Mouse (Mus musculus) kidney, postnatal 0 days (tissue): ENCODE data around the gene Cntnap2. TPM values are rescaled to one million over a fixed set of nuclear protein-coding genes. Genes with fewer than 3 reads are reported as not detected.
"Not testable (repeated sequence)": the region's sequence is repeated elsewhere in the genome, so short reads cannot be mapped to it uniquely, and the experiment has no call there.

Experiments used
- ATAC-seq: fragments of 200-750 bp; cut with Nextera tagmentation; replicated peaks from 2 replicates; pipeline ENCODE4 v1.8.0; 2017; ENCODE audit warnings: low read depth, moderate number of reproducible peaks, moderate TSS enrichment, moderate library complexity; ENCODE audit not compliant: low FRiP score
- DNase-seq: peaks from one replicate; pipeline ENCODE4 v3.0.0-alpha.2; 2016; ENCODE audit warnings: low spot score
- H3K27ac ChIP-seq: fragments of 300-500 bp; sonication (generic); 2 replicates; pipeline ENCODE4 v1.5.1; 2014; ENCODE audit warnings: mild to moderate bottlenecking
- H3K27me3 ChIP-seq: fragments of 300-500 bp; sonication (generic); 2 replicates; pipeline ENCODE4 v1.6.1; 2014; ENCODE audit warnings: low read length, mixed read lengths; ENCODE audit not compliant: insufficient read depth
- H3K36me3 ChIP-seq: fragments of 300-500 bp; sonication (generic); 2 replicates; pipeline ENCODE4 v1.6.1; 2014; ENCODE audit warnings: low read length, mixed read lengths; ENCODE audit not compliant: insufficient read depth
- H3K4me1 ChIP-seq: fragments of 300-500 bp; sonication (generic); replicated peaks from 2 replicates; pipeline ENCODE4 v1.6.1; 2014; ENCODE audit warnings: antibody characterized with exemption, low read length, mixed read lengths; ENCODE audit not compliant: insufficient read depth
- H3K4me2 ChIP-seq: fragments of 300-500 bp; sonication (generic); 2 replicates; pipeline ENCODE4 v1.6.1; 2014; ENCODE audit warnings: mild to moderate bottlenecking, low read length, moderate library complexity, mixed read lengths
- H3K4me3 ChIP-seq: fragments of 300-500 bp; sonication (generic); replicated peaks from 2 replicates; pipeline ENCODE4 v1.5.1; 2014; ENCODE audit warnings: low read depth, low read length
- H3K9ac ChIP-seq: fragments of 300-500 bp; sonication (generic); 2 replicates; pipeline ENCODE4 v1.6.1; 2014; ENCODE audit warnings: low read depth, low read length
- H3K9me3 ChIP-seq: fragments of 300-500 bp; sonication (generic); replicated peaks from 2 replicates; pipeline ENCODE4 v1.6.1; 2016; ENCODE audit warnings: low read length, inconsistent platforms, mixed read lengths
- CTCF ChIP-seq: IDR thresholded peaks from 2 replicates; pipeline ENCODE4 v1.5.1; 2016; ENCODE audit warnings: antibody characterized with exemption, low read depth, mild to moderate bottlenecking, moderate library complexity
- WGBS: fragments of 180-500 bp; shearing (Covaris S2); extraction: QIAGEN DNeasy Blood & Tissue Kit; methylation state at CpG from one replicate; pipeline ENCODE4 v1.1.7; 2014; 5-methylcytosine and 5-hydroxymethylcytosine counted together
- polyA plus RNA-seq: library from polyadenylated mRNA; unstranded; fragments of >200 nt; fragmentation: Nextera tagmentation; extraction: Ambion mirVana; gene quantifications from 2 replicates; pipeline ENCODE4 v1.2.1, GENCODE M21; 2015

Gene Cntnap2
- polyA plus RNA-seq, 1 experiment from 2014 or later = 2.8 TPM

GRCm38 (mm10) chr6:47183850-47184249 is 2124.7 kb downstream of the Cntnap2 start:
- H3K9me3 ChIP-seq, H3K4me1 ChIP-seq, H3K27me3 ChIP-seq, ATAC-seq, H3K4me3 ChIP-seq, H3K9ac ChIP-seq, H3K27ac ChIP-seq, H3K36me3 ChIP-seq, H3K4me2 ChIP-seq: not testable (repeated sequence)
- TF ChIP-seq CTCF = peak; percentile 33; the same call in 1 of the 2 replicates
- DNase-seq = peak; percentile 8

- no peak for ATAC-seq
- H3K4me1 ChIP-seq = no peaks in the 10 kb centered on the region
- H3K36me3 ChIP-seq = no peaks in the 10 kb centered on the region
- TF ChIP-seq CTCF = peak; percentile 63
- no peak overlapping the region for H3K4me2 ChIP-seq
- H3K9me3 ChIP-seq = no peaks in the 10 kb centered on the region
- no peak overlapping the region for H3K27ac ChIP-seq
- 65% methylated on average over 7 of the region's 7 CpGs for WGBS
- H3K4me3 ChIP-seq = no peak overlapping the region
- peak; percentile 37 for DNase-seq
- no peaks in the 10 kb centered on the region for H3K27me3 ChIP-seq
- H3K9ac ChIP-seq = no peak overlapping the region
These were observed 2129.0 kb downstream of the Cntnap2 start for GRCm38 (mm10) chr6:47188193-47188592.

- DNase-seq, H3K27me3 ChIP-seq, H3K4me3 ChIP-seq, H3K9ac ChIP-seq, ATAC-seq, H3K4me2 ChIP-seq, H3K36me3 ChIP-seq, H3K4me1 ChIP-seq, H3K9me3 ChIP-seq, H3K27ac ChIP-seq: not testable (repeated sequence)
- WGBS = 89% methylated on average over 6 of the region's 6 CpGs
These were observed 2129.4 kb downstream of the Cntnap2 start for GRCm38 (mm10) chr6:47188596-47188995.

GRCm38 (mm10) chr6:47190282-47190681 is 2131.1 kb downstream of the Cntnap2 start:
- H3K4me1 ChIP-seq = no peaks in the 10 kb centered on the region
- H3K4me2 ChIP-seq = no peak overlapping the region
- ATAC-seq (no peak), DNase-seq (no peak)
- no peak overlapping the region for H3K4me3 ChIP-seq
- no peak overlapping the region for H3K9ac ChIP-seq
- no peak for TF ChIP-seq CTCF
- WGBS = 77% methylated on average over 7 of the region's 7 CpGs
- H3K36me3 ChIP-seq = no peaks in the 10 kb centered on the region
- H3K27me3 ChIP-seq = no peaks in the 10 kb centered on the region
- H3K27ac ChIP-seq = no peak overlapping the region
- H3K9me3 ChIP-seq = no peaks in the 10 kb centered on the region

- no peaks in the 10 kb centered on the region for H3K36me3 ChIP-seq
- WGBS = 17% methylated on average over 7 of the region's 7 CpGs
- no peak for ATAC-seq
- H3K4me1 ChIP-seq = no peaks in the 10 kb centered on the region
- H3K4me2 ChIP-seq = peak overlapping the region; percentile 45
- TF ChIP-seq CTCF = peak; percentile 88
- 0 out of 2 replicates have a peak overlapping the region, but pooled peaks have one; percentile 11 for H3K4me3 ChIP-seq
- no peak overlapping the region for H3K9ac ChIP-seq
- DNase-seq = peak; percentile 85
- H3K9me3 ChIP-seq = no peaks in the 10 kb centered on the region
- H3K27ac ChIP-seq = no peak overlapping the region
- H3K27me3 ChIP-seq = no peaks in the 10 kb centered on the region
These were observed 2132.2 kb downstream of the Cntnap2 start for GRCm38 (mm10) chr6:47191277-47191800.

GRCm38 (mm10) chr6:47191940-47192339 is 2132.8 kb downstream of the Cntnap2 start:
- H3K9ac ChIP-seq = no peak overlapping the region
- peak overlapping the region; percentile 45 for H3K4me2 ChIP-seq
- ATAC-seq (no peak), DNase-seq (no peak)
- WGBS = 79% methylated on average over 10 of the region's 10 CpGs
- no peak overlapping the region for H3K27ac ChIP-seq
- 0 out of 2 replicates have a peak overlapping the region, but pooled peaks have one; percentile 11 for H3K4me3 ChIP-seq
- H3K27me3 ChIP-seq = no peaks in the 10 kb centered on the region
- no peaks in the 10 kb centered on the region for H3K36me3 ChIP-seq
- no peak for TF ChIP-seq CTCF
- no peaks in the 10 kb centered on the region for H3K9me3 ChIP-seq
- no peaks in the 10 kb centered on the region for H3K4me1 ChIP-seq

- H3K9me3 ChIP-seq = no peaks in the 10 kb centered on the region
- no peak overlapping the region for H3K4me3 ChIP-seq
- no peaks in the 10 kb centered on the region for H3K4me1 ChIP-seq
- H3K27ac ChIP-seq = no peak overlapping the region
- DNase-seq (peak; percentile 8), ATAC-seq (no peak)
- H3K9ac ChIP-seq = no peak overlapping the region
- no peak overlapping the region for H3K4me2 ChIP-seq
- WGBS = 68% methylated on average over 9 of the region's 9 CpGs
- no peaks in the 10 kb centered on the region for H3K27me3 ChIP-seq
- no peaks in the 10 kb centered on the region for H3K36me3 ChIP-seq
- no peak for TF ChIP-seq CTCF
These were observed 2133.3 kb downstream of the Cntnap2 start for GRCm38 (mm10) chr6:47192478-47192877.
